Mouse (Mus musculus) bone marrow macrophage, adult 2 months (primary cell): Measurements from ENCODE around the gene Cobl.

Experiments
- CTCF ChIP-seq: IDR thresholded peaks from 2 replicates; pipeline ENCODE4 v1.5.1; 2012; ENCODE audit warnings: low read depth, mild to moderate bottlenecking, low read length, moderate library complexity
- POLR2A ChIP-seq: IDR thresholded peaks from 2 replicates; pipeline ENCODE4 v1.6.1; 2012; ENCODE audit warnings: mild to moderate bottlenecking, low read depth, low read length, borderline replicate concordance

GRCm38 (mm10) chr11:12273726-12274125 lies 191.0 kb downstream of the Cobl start:
- TF ChIP-seq CTCF: no peak
- TF ChIP-seq POLR2A: no peak
